Mouse (Mus musculus) ES-E14 (cell line): ENCODE results near the gene Gm614. TPM values are rescaled to one million over a fixed set of nuclear protein-coding genes. Genes with fewer than 3 reads are reported as not detected.

Experiments
- DNase-seq: peaks from one replicate; pipeline ENCODE4 v3.0.0-alpha.2; 2013; ENCODE audit warnings: low read depth, low spot score
- H3K27ac ChIP-seq: 2 replicates; pipeline ENCODE4 v1.5.1; 2012; ENCODE audit warnings: low read depth, mild to moderate bottlenecking, low read length, moderate library complexity, mixed read lengths; ENCODE audit not compliant: poor library complexity, insufficient read depth, severe bottlenecking
- H3K36me3 ChIP-seq: 2 replicates; pipeline ENCODE4 v1.6.1; 2012; ENCODE audit warnings: mild to moderate bottlenecking, low read length, moderate library complexity, mixed read lengths; ENCODE audit not compliant: control insufficient read depth, poor library complexity, insufficient read depth, severe bottlenecking
- H3K4me1 ChIP-seq, 2 experiments: fragments of 150-350 bp in 1 of 2; sonication (generic) in 1 of 2; 2 replicates each; pipeline ENCODE4 v1.6.1; 2012; ENCODE audit warnings: low read length in 2 of 2, mild to moderate bottlenecking in 1 of 2, mixed read lengths in 1 of 2; ENCODE audit not compliant: control insufficient read depth in 2 of 2, insufficient read depth in 2 of 2, poor library complexity in 1 of 2
- H3K4me3 ChIP-seq, 2 experiments: fragments of 150-350 bp in 1 of 2; sonication (generic) in 1 of 2; 2 replicates each; pipeline ENCODE4 v1.5.1; 2012; ENCODE audit warnings: low read length in 2 of 2, low read depth in 1 of 2, mild to moderate bottlenecking in 1 of 2, mixed read lengths in 1 of 2; ENCODE audit not compliant: insufficient read depth in 1 of 2, poor library complexity in 1 of 2, severe bottlenecking in 1 of 2
- H3K9ac ChIP-seq: 2 replicates; pipeline ENCODE4 v1.6.1; 2012; ENCODE audit warnings: low read depth, mild to moderate bottlenecking, low read length, mixed read lengths; ENCODE audit not compliant: poor library complexity, insufficient read depth, severe bottlenecking
- H3K9me3 ChIP-seq: fragments of 150-350 bp; sonication (generic); 2 replicates; pipeline ENCODE4 v1.6.1; 2012; ENCODE audit warnings: low read depth, mild to moderate bottlenecking, low read length; ENCODE audit not compliant: control insufficient read depth, insufficient read depth
- CHD2 ChIP-seq: IDR thresholded peaks from 2 replicates; pipeline ENCODE4 v1.6.1; 2014; ENCODE audit warnings: mild to moderate bottlenecking, low read depth, low read length, inconsistent platforms
- HCFC1 ChIP-seq: IDR thresholded peaks from 2 replicates; pipeline ENCODE4 v1.6.1; 2012; ENCODE audit warnings: low read length, inconsistent platforms, borderline replicate concordance; ENCODE audit not compliant: insufficient read depth
- MAFK ChIP-seq: IDR thresholded peaks from 2 replicates; pipeline ENCODE4 v1.6.1; 2014; ENCODE audit warnings: mild to moderate bottlenecking, low read depth, low read length, inconsistent platforms; ENCODE audit not compliant: insufficient read depth
- ZC3H11A ChIP-seq: IDR thresholded peaks from 2 replicates; pipeline ENCODE4 v1.6.1; 2012; ENCODE audit warnings: low read depth, mild to moderate bottlenecking, inconsistent platforms, low read length, borderline replicate concordance
- ZNF384 ChIP-seq: IDR thresholded peaks from 2 replicates; pipeline ENCODE4 v1.6.1; 2012; ENCODE audit warnings: low read depth, low read length, inconsistent platforms
- in situ Hi-C, 2 experiments: fragments of 600-800 bp; cut with MboI; formaldehyde crosslinking; loops; one replicate each; pipeline ENCODE4 v1.15.1; 2025; ENCODE audit warnings: low sequenced_read_pairs in 2 of 2, inconsistent platforms in 1 of 2; ENCODE audit not compliant: unreplicated experiment in 2 of 2
- total RNA-seq: library from RNA; depleted of rRNA; stranded (reverse); fragments of 300-350 nt; gene quantifications from 2 replicates; pipeline ENCODE4 v1.2.3, GENCODE M21; 2012

The Gm614 gene
- total RNA-seq, 1 experiment = not detected

GRCm38 (mm10) chrX:101268025-101268754 lies 4.4 kb upstream of the Gm614 start, which contains the start of gene Il2rg:
Gene Il2rg (minus strand): TSS chrX:101268255.
- H3K4me1 ChIP-seq = peaks cover 0 to 5% of the 10 kb centered on the region in 2 experiments; a peak in 2 of 4 replicates
- H3K27ac ChIP-seq = peak within 1 kb of the TSS; percentile 36; the same call in 1 of the 2 replicates
- H3K9me3 ChIP-seq = no peaks in the 10 kb centered on the region
- H3K9ac ChIP-seq = no peak within 1 kb of the TSS
- DNase-seq = no peak
- H3K4me3 ChIP-seq = no peak within 1 kb of the TSS
- H3K36me3 ChIP-seq = no peaks in the 10 kb centered on the region
- no peak for TF ChIP-seq ZNF384
- TF ChIP-seq MAFK = no peak
- no peak for TF ChIP-seq HCFC1
- no peak for TF ChIP-seq ZC3H11A
- in situ Hi-C loops = no loop called here

- Histone ChIP-seq H3K4me3 (no peak overlapping the region), H3K27ac (no peak overlapping the region), H3K36me3 (no peaks in the 10 kb centered on the region), H3K4me1 (peaks cover 0 to 7% of the 10 kb centered on the region in 2 experiments; a peak in 2 of 4 replicates), H3K9me3 (no peaks in the 10 kb centered on the region), H3K9ac (no peak overlapping the region)
- no peak for DNase-seq
- in situ Hi-C loops = no loop called here
- no peak for TF ChIP-seq HCFC1
- TF ChIP-seq CHD2 = no peak
- TF ChIP-seq ZNF384 = no peak
- no peak for TF ChIP-seq MAFK
- no peak for TF ChIP-seq ZC3H11A
Measured at GRCm38 (mm10) chrX:101266631-101267030, 2.8 kb upstream of the Gm614 start.

GRCm38 (mm10) chrX:101260441-101261325 lies 3.1 kb downstream of the Gm614 start:
- no peak for TF ChIP-seq ZNF384
- in situ Hi-C loops = no loop called here
- Histone ChIP-seq H3K4me3 (peak overlapping the region; percentile 28 to 49; a peak in 3 of 4 replicates), H3K27ac (peak overlapping the region; percentile 93), H3K9me3 (no peaks in the 10 kb centered on the region), H3K36me3 (0 out of 2 replicates have a peak, but pooled peaks cover 2% of the 10 kb centered on the region), H3K9ac (peak overlapping the region; percentile 64), H3K4me1 (peaks cover 4 to 8% of the 10 kb centered on the region in 2 experiments; a peak in 2 of 4 replicates)
- DNase-seq = no peak

- TF ChIP-seq ZNF384 (no peak), MAFK (no peak), CHD2 (no peak)
- peak overlapping the region; percentile 52; the same call in 1 of the 2 replicates for H3K9ac ChIP-seq
- H3K9me3 ChIP-seq = no peaks in the 10 kb centered on the region
- DNase-seq = no peak
- peaks cover 4% of the 10 kb centered on the region in 2 experiments; a peak in 2 of 4 replicates for H3K4me1 ChIP-seq
- H3K36me3 ChIP-seq = 0 out of 2 replicates have a peak, but pooled peaks cover 2% of the 10 kb centered on the region
- in situ Hi-C loops = no loop called here
- no peak overlapping the region for H3K27ac ChIP-seq
- peak overlapping the region; percentile 25 to 34; a peak in 3 of 4 replicates for H3K4me3 ChIP-seq
Measured at GRCm38 (mm10) chrX:101256603-101257002, 7.2 kb downstream of the Gm614 start.
